Mouse (Mus musculus): ENCODE data around the gene Psmg4.

DNA sequence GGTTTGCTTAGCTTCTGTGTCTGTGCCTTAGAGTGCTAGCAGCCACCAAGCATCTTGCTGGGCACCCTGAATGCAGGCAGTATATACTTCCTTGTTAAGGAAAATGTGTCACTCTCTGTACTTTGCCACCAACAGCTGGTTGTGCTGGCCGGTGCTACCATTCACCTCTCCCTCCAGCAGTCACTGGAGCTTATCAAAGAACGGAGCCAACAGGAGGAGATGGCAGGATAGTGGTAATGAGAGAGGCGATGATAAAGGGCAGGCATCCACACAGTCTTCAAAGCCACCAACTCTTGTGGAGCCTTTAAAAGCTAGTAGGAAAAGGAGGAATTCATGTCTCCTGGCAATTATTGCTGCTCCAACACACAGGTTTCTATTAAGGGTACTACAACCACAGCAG lies 57.0 kb downstream of the Psmg4 start:
- no peak for TF ChIP-seq ELF1 (IDR thresholded peaks at IDR 0.05; ENCODE audit: low read depth, low read length)
- no peak for TF ChIP-seq NELFE (IDR thresholded peaks at IDR 0.05; ENCODE audit: low read depth, low read length)
- no peak for TF ChIP-seq BHLHE40 (IDR thresholded peaks at IDR 0.05; ENCODE audit: borderline replicate concordance, low read depth, low read length)
- no peak for TF ChIP-seq CTCF (IDR thresholded peaks at IDR 0.05 in 2 of 3, conservative IDR thresholded peaks at IDR 0.05 in 1 of 3; ENCODE audit: control insufficient read depth in 1 of 3, insufficient read depth in 1 of 3, low read depth in 2 of 3, low read length in 3 of 3, poor library complexity in 1 of 3, severe bottlenecking in 1 of 3)
- TF ChIP-seq E2F4 (IDR thresholded peaks at IDR 0.05; ENCODE audit: borderline replicate concordance, low read depth, low read length) = no peak
- no peak for TF ChIP-seq POLR2A (IDR thresholded peaks at IDR 0.05; ENCODE audit: control insufficient read depth in 1 of 2, insufficient read depth in 1 of 2, low read depth in 1 of 2, low read length in 2 of 2, poor library complexity in 1 of 2)
- no peak for TF ChIP-seq RCOR1 (IDR thresholded peaks at IDR 0.05; ENCODE audit: low read depth, low read length)

Measured in MEL (cell line).